Mouse (Mus musculus) embryonic facial prominence, embryonic 12.5 days (tissue): ENCODE data around the gene Prss21. TPM values are rescaled to one million over a fixed set of nuclear protein-coding genes. Genes with fewer than 3 reads are reported as not detected.

Source experiments
- ATAC-seq: fragments of 200-750 bp; cut with Nextera tagmentation; 2 replicates; pipeline ENCODE4 v1.8.0; 2017; ENCODE audit not compliant: insufficient number of reproducible peaks, insufficient read depth, low FRiP score, low TSS enrichment
- H3K27ac ChIP-seq: fragments of 300-500 bp; sonication (generic); 2 replicates; pipeline ENCODE4 v1.5.1; 2016; ENCODE audit warnings: mild to moderate bottlenecking
- H3K27me3 ChIP-seq: fragments of 300-500 bp; sonication (generic); 2 replicates; pipeline ENCODE4 v1.6.1; 2016; ENCODE audit warnings: mild to moderate bottlenecking, moderate library complexity
- H3K36me3 ChIP-seq: fragments of 300-500 bp; sonication (generic); 2 replicates; pipeline ENCODE4 v1.6.1; 2016; ENCODE audit warnings: mild to moderate bottlenecking
- H3K4me1 ChIP-seq: fragments of 300-500 bp; sonication (generic); 2 replicates; pipeline ENCODE4 v1.6.1; 2016
- H3K4me2 ChIP-seq: fragments of 300-500 bp; sonication (generic); replicated peaks from 2 replicates; pipeline ENCODE4 v1.6.1; 2016; ENCODE audit warnings: mild to moderate bottlenecking, moderate library complexity
- H3K4me3 ChIP-seq: fragments of 300-500 bp; sonication (generic); 2 replicates; pipeline ENCODE4 v1.5.1; 2016; ENCODE audit warnings: mild to moderate bottlenecking
- H3K9ac ChIP-seq: fragments of 300-500 bp; sonication (generic); 2 replicates; pipeline ENCODE4 v1.6.1; 2016; ENCODE audit warnings: mild to moderate bottlenecking, moderate library complexity
- H3K9me3 ChIP-seq: fragments of 300-500 bp; sonication (generic); 2 replicates; pipeline ENCODE4 v1.6.1; 2016; ENCODE audit warnings: mild to moderate bottlenecking, moderate library complexity
- WGBS: fragments of 180-500 bp; shearing (Covaris S2); methylation state at CpG from one replicate; pipeline ENCODE4 v1.1.7; 2016; 5-methylcytosine and 5-hydroxymethylcytosine counted together
- polyA plus RNA-seq: library from polyadenylated mRNA; unstranded; fragments of >200 nt; fragmentation: Nextera tagmentation; extraction: Ambion mirVana; gene quantifications from 2 replicates; pipeline ENCODE4 v1.2.1, GENCODE M21; 2016

Prss21 gene
- not detected in 2 replicates for polyA plus RNA-seq

DNA sequence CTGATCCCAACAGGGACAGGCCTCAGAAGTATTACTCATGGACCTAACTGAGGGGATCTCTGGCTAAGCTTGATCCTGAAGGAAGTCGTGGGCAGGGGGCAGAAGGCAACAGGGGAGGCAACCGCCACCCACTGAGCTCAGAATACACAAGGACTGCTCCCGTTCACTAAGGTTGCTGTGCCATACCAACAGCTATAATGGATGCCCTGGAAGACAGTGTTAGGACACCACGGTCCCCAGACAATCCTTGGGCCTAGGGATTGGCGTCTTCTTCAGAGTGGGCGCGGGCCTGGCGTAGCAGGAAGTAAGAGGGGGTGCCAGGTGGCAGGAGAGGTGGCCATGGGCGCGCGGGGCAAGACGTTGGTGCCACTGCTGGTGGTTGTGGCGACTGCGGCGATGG is at the start of gene Prss21:
Gene Prss21, plus strand, starts transcription at position 301 of the 400 bp plus-strand sequence.
- no peak within 1 kb of the TSS for H3K4me2 ChIP-seq
- no peaks in the 10 kb centered on the region for H3K9me3 ChIP-seq
- H3K27ac ChIP-seq = no peak within 1 kb of the TSS
- no peaks in the 10 kb centered on the region for H3K4me1 ChIP-seq
- H3K27me3 ChIP-seq = no peaks in the 10 kb centered on the region
- no peaks in the 10 kb centered on the region for H3K36me3 ChIP-seq
- H3K4me3 ChIP-seq = no peak within 1 kb of the TSS
- ATAC-seq = no peak
- 88% methylated on average over 15 of the region's 15 CpGs for WGBS
- H3K9ac ChIP-seq = no peak within 1 kb of the TSS

- no peak overlapping the region for H3K4me3 ChIP-seq
- 96% methylated on average over 8 of the region's 8 CpGs for WGBS
- H3K36me3 ChIP-seq = peaks cover 99% of the 10 kb centered on the region
- H3K9me3 ChIP-seq = peaks cover 29% of the 10 kb centered on the region; the same call in 1 of the 2 replicates
- H3K9ac ChIP-seq = no peak overlapping the region
- H3K27me3 ChIP-seq = no peaks in the 10 kb centered on the region
- ATAC-seq = no peak
- no peak overlapping the region for H3K27ac ChIP-seq
- no peak overlapping the region for H3K4me2 ChIP-seq
- no peaks in the 10 kb centered on the region for H3K4me1 ChIP-seq
Measured at GRCm38 (mm10) chr17:23818579-23818978, 49.3 kb upstream of the Prss21 start.

DNA sequence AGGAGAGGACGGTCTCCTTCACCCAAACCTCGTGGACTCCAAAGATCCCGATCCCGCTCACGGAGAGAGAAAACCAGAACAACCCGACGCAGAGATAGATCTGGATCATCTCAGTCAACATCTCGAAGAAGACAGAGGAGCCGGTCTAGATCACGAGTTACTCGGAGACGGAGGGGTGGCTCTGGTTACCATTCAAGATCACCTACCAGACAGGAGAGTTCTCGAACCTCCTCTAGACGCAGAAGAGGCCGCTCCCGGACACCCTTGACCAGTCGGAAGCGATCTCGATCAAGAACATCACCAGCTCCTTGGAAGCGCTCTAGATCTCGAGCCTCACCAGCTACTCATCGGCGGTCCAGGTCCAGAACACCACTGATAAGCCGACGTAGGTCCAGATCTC is 48.6 kb upstream of the Prss21 start:
- Histone ChIP-seq H3K27ac (no peak overlapping the region), H3K9me3 (peaks cover 29% of the 10 kb centered on the region; the same call in 1 of the 2 replicates)
- WGBS = 98% methylated on average over 25 of the region's 25 CpGs

GRCm38 (mm10) chr17:23820731-23821130 is 47.1 kb upstream of the Prss21 start:
- ATAC-seq = no peak
- H3K4me3 ChIP-seq = no peak overlapping the region
- 96% methylated on average over 5 of the region's 5 CpGs for WGBS

More for the DNA sequence above, 48.6 kb upstream of the Prss21 start:
- Histone ChIP-seq H3K4me1 (no peaks in the 10 kb centered on the region), H3K4me3 (no peak overlapping the region), H3K9ac (no peak overlapping the region), H3K4me2 (no peak overlapping the region), H3K36me3 (peaks cover 98% of the 10 kb centered on the region), H3K27me3 (no peaks in the 10 kb centered on the region)
- no peak for ATAC-seq

GRCm38 (mm10) chr17:23822094-23822493 is 45.8 kb upstream of the Prss21 start:
- Histone ChIP-seq H3K9me3 (peaks cover 20% of the 10 kb centered on the region; the same call in 1 of the 2 replicates), H3K36me3 (peaks cover 95% of the 10 kb centered on the region), H3K4me1 (peaks cover 1% of the 10 kb centered on the region; the same call in 1 of the 2 replicates), H3K27ac (no peak overlapping the region), H3K27me3 (no peaks in the 10 kb centered on the region), H3K4me3 (no peak overlapping the region), H3K4me2 (no peak overlapping the region), H3K9ac (no peak overlapping the region)
- no peak for ATAC-seq
- WGBS = 70% methylated on average over 5 of the region's 6 CpGs

More at GRCm38 (mm10) chr17:23820731-23821130, 47.1 kb upstream of the Prss21 start:
- no peak overlapping the region for H3K4me2 ChIP-seq
- H3K9ac ChIP-seq = no peak overlapping the region
- no peak overlapping the region for H3K27ac ChIP-seq
- peaks cover 98% of the 10 kb centered on the region for H3K36me3 ChIP-seq
- H3K27me3 ChIP-seq = no peaks in the 10 kb centered on the region
- no peaks in the 10 kb centered on the region for H3K4me1 ChIP-seq
- H3K9me3 ChIP-seq = peaks cover 22% of the 10 kb centered on the region; the same call in 1 of the 2 replicates

DNA sequence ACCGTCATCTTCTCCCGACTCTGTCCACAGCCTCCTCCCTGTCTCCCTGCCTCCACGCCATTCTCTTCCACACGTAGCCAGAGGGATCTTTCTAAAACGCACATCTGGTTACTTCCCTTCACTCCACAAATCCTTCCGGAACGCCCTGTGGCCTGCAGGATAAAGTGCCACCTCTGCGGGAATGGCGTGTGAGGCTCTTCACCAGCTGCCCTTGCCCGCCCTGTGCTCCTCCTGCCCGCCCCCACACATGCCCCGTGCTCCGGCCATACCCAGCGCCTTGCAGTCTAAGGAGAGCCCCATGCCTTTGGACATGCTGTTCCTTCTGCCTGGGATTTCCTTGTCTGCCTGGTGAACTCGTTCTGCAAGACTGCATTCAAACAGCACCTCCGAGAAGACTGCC is 44.8 kb upstream of the Prss21 start:
- H3K4me1 ChIP-seq = peaks cover 10% of the 10 kb centered on the region; the same call in 1 of the 2 replicates
- no peaks in the 10 kb centered on the region for H3K27me3 ChIP-seq
- no peak overlapping the region for H3K9ac ChIP-seq
- WGBS = 84% methylated on average over 16 of the region's 16 CpGs
- H3K36me3 ChIP-seq = peaks cover 86% of the 10 kb centered on the region
- no peak overlapping the region for H3K27ac ChIP-seq
- H3K4me2 ChIP-seq = no peak overlapping the region
- ATAC-seq = peak; percentile 12; the same call in 1 of the 2 replicates
- peaks cover 15% of the 10 kb centered on the region; the same call in 1 of the 2 replicates for H3K9me3 ChIP-seq
- H3K4me3 ChIP-seq = no peak overlapping the region

DNA sequence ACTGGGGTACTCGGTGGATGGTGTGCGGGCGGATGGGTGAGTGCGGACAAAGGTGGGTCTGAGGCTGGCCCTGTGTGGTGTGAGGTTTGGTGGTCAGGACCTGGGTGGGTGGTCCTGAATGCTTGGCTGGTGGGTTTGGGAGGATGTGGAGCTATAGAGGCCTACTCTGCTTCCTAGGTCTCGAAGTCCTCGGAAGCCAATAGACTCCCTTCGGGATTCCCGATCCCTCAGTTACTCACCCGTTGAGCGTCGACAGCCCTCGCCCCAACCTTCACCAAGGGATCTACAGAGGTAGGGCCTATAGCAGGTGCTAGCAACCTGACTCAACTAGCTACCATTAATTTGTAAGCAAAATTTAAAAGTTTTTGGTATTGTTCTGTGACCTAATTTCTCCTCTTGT is 44.2 kb upstream of the Prss21 start:
- no peak overlapping the region for H3K9ac ChIP-seq
- WGBS = 94% methylated on average over 12 of the region's 12 CpGs
- no peak overlapping the region for H3K27ac ChIP-seq
- peaks cover 9% of the 10 kb centered on the region; the same call in 1 of the 2 replicates for H3K9me3 ChIP-seq
- H3K27me3 ChIP-seq = no peaks in the 10 kb centered on the region
- peaks cover 12% of the 10 kb centered on the region; the same call in 1 of the 2 replicates for H3K4me1 ChIP-seq
- peaks cover 80% of the 10 kb centered on the region for H3K36me3 ChIP-seq
- no peak overlapping the region for H3K4me2 ChIP-seq
- ATAC-seq = no peak
- H3K4me3 ChIP-seq = no peak overlapping the region

GRCm38 (mm10) chr17:23825591-23825990 is 42.3 kb upstream of the Prss21 start:
- no peak for ATAC-seq
- peaks cover 60% of the 10 kb centered on the region for H3K36me3 ChIP-seq
- H3K4me1 ChIP-seq = peaks cover 12% of the 10 kb centered on the region; the same call in 1 of the 2 replicates
- WGBS = 76% methylated on average over 4 of the region's 4 CpGs
- no peak overlapping the region for H3K27ac ChIP-seq
- H3K9me3 ChIP-seq = no peaks in the 10 kb centered on the region
- no peak overlapping the region for H3K4me3 ChIP-seq
- H3K9ac ChIP-seq = no peak overlapping the region
- H3K27me3 ChIP-seq = no peaks in the 10 kb centered on the region
- H3K4me2 ChIP-seq = no peak overlapping the region

- H3K9me3 ChIP-seq = no peaks in the 10 kb centered on the region
- peak overlapping the region; percentile 83 for H3K9ac ChIP-seq
- peak overlapping the region; percentile 89 for H3K4me3 ChIP-seq
- peak overlapping the region; percentile 85 for H3K4me2 ChIP-seq
- WGBS = under 1% methylated on average over 47 of the region's 47 CpGs
- H3K36me3 ChIP-seq = peaks cover 31% of the 10 kb centered on the region
- peaks cover 10% of the 10 kb centered on the region; the same call in 1 of the 2 replicates for H3K27me3 ChIP-seq
- peaks cover 12% of the 10 kb centered on the region; the same call in 1 of the 2 replicates for H3K4me1 ChIP-seq
- H3K27ac ChIP-seq = peak overlapping the region; percentile 85
- ATAC-seq = peak; percentile 76
Measured at GRCm38 (mm10) chr17:23828271-23829001, 39.4 kb upstream of the Prss21 start.

DNA sequence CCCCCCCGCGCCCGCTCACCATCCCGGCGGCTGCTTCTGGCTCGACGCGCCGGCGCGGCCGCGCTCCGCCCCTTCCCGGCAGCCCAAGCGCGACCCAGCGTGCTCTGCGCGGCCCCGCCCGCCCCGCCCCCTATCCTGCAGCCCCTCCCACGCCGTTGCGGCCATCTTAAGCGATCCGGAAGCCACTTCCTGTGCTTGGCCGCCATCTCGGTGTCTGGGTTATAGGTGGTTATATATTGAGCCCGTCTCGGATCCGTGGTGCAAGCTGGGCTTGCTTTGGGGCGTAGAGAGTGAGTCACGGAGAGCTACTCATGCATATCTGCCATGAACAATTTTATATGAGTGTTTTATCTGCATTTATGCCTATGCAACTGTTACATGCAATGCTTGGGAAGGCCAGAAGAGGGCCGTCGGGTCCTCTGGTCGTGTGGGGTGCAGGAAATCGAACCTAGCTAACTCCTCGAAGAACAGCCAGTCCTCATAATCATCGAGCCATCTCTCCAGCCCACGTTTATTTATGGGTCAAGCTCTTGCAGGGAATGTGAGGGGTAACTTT is 38.7 kb upstream of the Prss21 start, which contains the start of gene Elob:
Gene Elob, minus strand, starts transcription at position 73 of the 556 bp plus-strand sequence.
- under 1% methylated on average over 26 of the region's 42 CpGs for WGBS
- H3K4me1 ChIP-seq = peaks cover 12% of the 10 kb centered on the region; the same call in 1 of the 2 replicates
- H3K9ac ChIP-seq = peak within 1 kb of the TSS; percentile 83
- H3K36me3 ChIP-seq = peaks cover 25% of the 10 kb centered on the region
- no peaks in the 10 kb centered on the region for H3K9me3 ChIP-seq
- H3K27ac ChIP-seq = peak within 1 kb of the TSS; percentile 85
- peak; percentile 87 for ATAC-seq
- H3K4me3 ChIP-seq = peak within 1 kb of the TSS; percentile 89
- peaks cover 17% of the 10 kb centered on the region; the same call in 1 of the 2 replicates for H3K27me3 ChIP-seq
- H3K4me2 ChIP-seq = peak within 1 kb of the TSS; percentile 85

DNA sequence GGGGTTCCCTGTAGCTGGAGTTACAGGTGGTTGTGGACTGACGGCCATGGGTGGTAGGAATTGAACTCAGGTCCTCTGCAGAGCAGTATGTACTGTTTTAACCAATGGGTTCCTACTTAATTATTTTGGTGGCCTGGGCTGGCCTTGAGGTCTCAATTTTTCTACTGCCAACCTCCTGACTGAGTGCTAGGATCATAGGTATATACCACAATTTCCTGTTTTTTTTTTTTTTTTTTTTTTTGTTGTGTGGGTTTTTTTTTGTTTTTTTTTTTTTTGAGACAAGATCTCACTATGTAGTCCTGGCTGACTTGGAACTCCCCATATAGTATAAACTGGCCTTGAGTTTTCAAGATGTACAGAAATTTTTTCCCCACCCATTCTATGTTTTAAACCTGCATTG is 36.7 kb upstream of the Prss21 start:
- no peak for ATAC-seq
- 90% methylated on average over 1 of the region's 1 CpGs for WGBS
- no peaks in the 10 kb centered on the region for H3K9me3 ChIP-seq
- H3K4me1 ChIP-seq = peaks cover 12% of the 10 kb centered on the region; the same call in 1 of the 2 replicates
- H3K9ac ChIP-seq = no peak overlapping the region
- H3K27ac ChIP-seq = no peak overlapping the region
- H3K27me3 ChIP-seq = peaks cover 33% of the 10 kb centered on the region; the same call in 1 of the 2 replicates
- no peak overlapping the region for H3K4me2 ChIP-seq
- peaks cover 6% of the 10 kb centered on the region for H3K36me3 ChIP-seq
- H3K4me3 ChIP-seq = no peak overlapping the region
